Mouse (Mus musculus) heart, embryonic 12.5 days (tissue): ENCODE measurements around the gene Ifi211. TPM values are rescaled to one million over a fixed set of nuclear protein-coding genes. Genes with fewer than 3 reads are reported as not detected.
"Not testable (repeated sequence)": the region's sequence is repeated elsewhere in the genome, so short reads cannot be mapped to it uniquely, and the experiment has no call there.

Experiments
- ATAC-seq: fragments of 200-750 bp; cut with Nextera tagmentation; 2 replicates; pipeline ENCODE4 v1.8.0; 2017; ENCODE audit warnings: moderate TSS enrichment, moderate library complexity; ENCODE audit not compliant: insufficient number of reproducible peaks, low FRiP score
- H3K27ac ChIP-seq: fragments of 300-500 bp; sonication (generic); 2 replicates; pipeline ENCODE4 v1.5.1; 2016; ENCODE audit warnings: mild to moderate bottlenecking, moderate library complexity; ENCODE audit not compliant: poor library complexity, severe bottlenecking
- H3K27me3 ChIP-seq: fragments of 300-500 bp; sonication (generic); replicated peaks from 2 replicates; pipeline ENCODE4 v1.6.1; 2016; ENCODE audit warnings: mild to moderate bottlenecking, moderate library complexity
- H3K36me3 ChIP-seq: fragments of 300-500 bp; sonication (generic); 2 replicates; pipeline ENCODE4 v1.6.1; 2016; ENCODE audit warnings: mild to moderate bottlenecking, moderate library complexity
- H3K4me1 ChIP-seq: fragments of 300-500 bp; sonication (generic); replicated peaks from 2 replicates; pipeline ENCODE4 v1.6.1; 2016; ENCODE audit warnings: mild to moderate bottlenecking
- H3K4me2 ChIP-seq: fragments of 300-500 bp; sonication (generic); 2 replicates; pipeline ENCODE4 v1.6.1; 2016; ENCODE audit warnings: mild to moderate bottlenecking, moderate library complexity
- H3K4me3 ChIP-seq: fragments of 300-500 bp; sonication (generic); 2 replicates; pipeline ENCODE4 v1.5.1; 2016; ENCODE audit warnings: mild to moderate bottlenecking
- H3K9ac ChIP-seq: fragments of 300-500 bp; sonication (generic); 2 replicates; pipeline ENCODE4 v1.6.1; 2016; ENCODE audit warnings: mild to moderate bottlenecking, moderate library complexity
- H3K9me3 ChIP-seq: fragments of 300-500 bp; sonication (generic); replicated peaks from 2 replicates; pipeline ENCODE4 v1.6.1; 2016; ENCODE audit warnings: mild to moderate bottlenecking, moderate library complexity
- WGBS: fragments of 180-500 bp; shearing (Covaris S2); methylation state at CpG from one replicate; pipeline ENCODE4 v1.1.7; 2016; 5-methylcytosine and 5-hydroxymethylcytosine counted together
- polyA plus RNA-seq: library from polyadenylated mRNA; unstranded; fragments of >200 nt; fragmentation: Nextera tagmentation; extraction: Ambion mirVana; gene quantifications from 2 replicates; pipeline ENCODE4 v1.2.1, GENCODE M21; 2016

The Ifi211 gene
- polyA plus RNA-seq = 3.4 and 3.8 TPM in 2 replicates

DNA sequence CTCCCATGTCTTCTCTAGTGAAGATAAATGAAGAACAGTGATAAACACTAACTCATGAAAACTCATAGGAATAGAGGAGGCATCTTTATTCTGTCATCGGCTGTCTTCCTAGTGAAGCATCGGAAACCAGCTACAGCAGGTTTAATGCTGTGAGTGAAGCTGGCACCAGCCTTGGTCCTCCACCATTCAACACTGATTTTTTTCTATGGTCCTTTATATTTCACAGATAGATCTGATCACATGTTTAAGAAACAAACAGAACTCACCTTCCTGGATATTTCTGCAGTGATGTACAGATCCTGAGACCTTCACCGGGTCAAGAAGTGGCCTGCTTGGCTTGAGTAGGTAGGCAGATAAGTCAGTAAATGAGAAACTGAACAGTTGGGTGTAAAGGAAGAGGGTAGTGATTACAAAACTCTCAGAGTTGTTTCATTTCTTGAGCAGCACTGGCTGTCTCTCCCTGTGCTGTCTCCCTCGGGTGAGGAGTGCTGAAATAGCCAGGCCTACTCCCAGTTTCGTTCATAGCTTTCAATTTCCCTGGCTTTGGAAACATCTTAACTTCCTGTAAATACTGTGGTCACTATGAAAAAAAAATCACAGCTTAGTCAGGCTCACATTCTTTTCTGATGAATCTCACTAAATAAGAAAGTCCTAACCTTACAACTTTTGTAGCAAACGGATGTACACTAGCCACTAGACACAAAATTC is at the start of gene Ifi211:
Gene Ifi211, minus strand, starts transcription at position 499 of the 708 bp plus-strand sequence.
- H3K4me1 ChIP-seq, H3K9me3 ChIP-seq, H3K4me2 ChIP-seq, H3K36me3 ChIP-seq, H3K27ac ChIP-seq, ATAC-seq, H3K4me3 ChIP-seq, H3K27me3 ChIP-seq, H3K9ac ChIP-seq: not testable (repeated sequence)
- WGBS = 69% methylated on average over 6 of the region's 6 CpGs

- not testable (repeated sequence) for H3K9ac ChIP-seq, H3K27ac ChIP-seq, ATAC-seq, H3K27me3 ChIP-seq, H3K4me1 ChIP-seq, H3K4me2 ChIP-seq, H3K4me3 ChIP-seq, H3K9me3 ChIP-seq, H3K36me3 ChIP-seq
- 69% methylated on average over 1 of the region's 1 CpGs for WGBS
Observed at GRCm38 (mm10) chr1:173961491-173961890, 48.6 kb upstream of the Ifi211 start.

GRCm38 (mm10) chr1:173959998-173960397 is 47.2 kb upstream of the Ifi211 start:
- not testable (repeated sequence) for H3K27me3 ChIP-seq, H3K4me2 ChIP-seq, H3K9me3 ChIP-seq, H3K4me3 ChIP-seq, H3K36me3 ChIP-seq, H3K27ac ChIP-seq, H3K9ac ChIP-seq, ATAC-seq, H3K4me1 ChIP-seq
- 49% methylated on average over 3 of the region's 3 CpGs for WGBS

DNA sequence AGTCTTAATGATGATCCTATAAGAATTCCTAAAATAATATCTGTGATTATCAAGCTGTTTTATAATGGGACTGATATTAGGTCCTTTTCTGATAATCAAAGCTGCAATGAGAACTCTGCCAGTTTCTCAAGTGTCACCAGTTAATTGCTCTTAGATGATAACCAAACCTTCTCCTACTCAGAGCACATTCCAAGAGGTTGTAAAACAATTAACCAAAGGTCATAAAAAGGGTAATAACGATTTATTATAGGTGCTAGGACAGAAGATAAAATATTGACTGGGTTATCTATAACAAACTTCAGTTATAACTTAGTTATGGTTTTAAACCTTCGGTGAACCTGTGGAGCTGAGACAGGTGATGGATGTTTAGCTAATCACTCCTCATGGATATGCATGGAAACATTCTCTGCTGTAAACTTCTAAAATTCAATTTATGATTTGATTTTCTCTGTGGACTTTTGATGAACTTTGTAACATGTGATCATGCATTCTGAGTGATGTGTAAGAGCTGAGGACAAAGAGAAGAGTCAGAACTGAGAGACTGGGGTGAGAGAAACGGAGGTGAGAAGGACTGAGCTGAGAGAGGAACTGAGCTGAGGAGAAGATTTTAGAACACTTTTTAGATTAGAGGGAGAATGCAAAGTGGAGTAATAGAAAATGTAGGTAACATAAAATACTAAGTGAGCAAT is 43.1 kb upstream of the Ifi211 start:
- H3K36me3 ChIP-seq, H3K27me3 ChIP-seq, H3K27ac ChIP-seq, H3K4me2 ChIP-seq, H3K9me3 ChIP-seq, H3K4me3 ChIP-seq, H3K4me1 ChIP-seq, H3K9ac ChIP-seq, ATAC-seq: not testable (repeated sequence)
- 65% methylated on average over 3 of the region's 3 CpGs for WGBS

- 76% methylated on average over 2 of the region's 2 CpGs for WGBS
- H3K4me2 ChIP-seq = no peak overlapping the region
- no peaks in the 10 kb centered on the region for H3K27me3 ChIP-seq
- H3K4me3 ChIP-seq = no peak overlapping the region
- H3K4me1 ChIP-seq = no peaks in the 10 kb centered on the region
- H3K9me3 ChIP-seq = no peaks in the 10 kb centered on the region
- H3K9ac ChIP-seq = no peak overlapping the region
- H3K36me3 ChIP-seq = no peaks in the 10 kb centered on the region
- no peak for ATAC-seq
- H3K27ac ChIP-seq = no peak overlapping the region
Observed at GRCm38 (mm10) chr1:173955071-173955796, 42.4 kb upstream of the Ifi211 start.

DNA sequence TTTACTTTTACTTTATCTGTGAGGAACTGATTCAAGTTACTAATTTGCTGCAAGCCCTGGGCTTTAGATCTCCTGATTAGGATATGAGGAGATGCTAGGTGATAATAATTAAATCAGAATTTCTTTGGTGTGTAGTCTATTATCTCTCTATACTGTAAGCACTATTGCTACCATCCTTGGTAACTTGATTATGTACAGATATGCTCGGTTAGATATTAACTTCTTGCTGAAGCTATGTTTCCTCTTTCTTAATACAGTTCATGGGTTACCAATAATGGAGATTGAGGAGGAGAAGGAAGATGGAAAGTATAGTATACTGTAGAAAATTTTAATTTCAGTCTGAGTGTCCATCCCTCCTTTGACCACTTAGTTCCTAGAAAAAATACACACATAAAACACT is 40.7 kb upstream of the Ifi211 start:
- Histone ChIP-seq H3K27ac (no peak overlapping the region), H3K4me3 (no peak overlapping the region), H3K9me3 (no peaks in the 10 kb centered on the region), H3K9ac (no peak overlapping the region), H3K4me1 (no peaks in the 10 kb centered on the region), H3K27me3 (no peaks in the 10 kb centered on the region), H3K4me2 (no peak overlapping the region), H3K36me3 (no peaks in the 10 kb centered on the region)
- no peak for ATAC-seq
- WGBS = 70% methylated on average over 1 of the region's 1 CpGs

- H3K9me3 ChIP-seq, H3K36me3 ChIP-seq, H3K9ac ChIP-seq, H3K27me3 ChIP-seq, ATAC-seq, H3K4me3 ChIP-seq, H3K4me1 ChIP-seq, H3K27ac ChIP-seq, H3K4me2 ChIP-seq: not testable (repeated sequence)
- WGBS = 62% methylated on average over 2 of the region's 2 CpGs
Observed at GRCm38 (mm10) chr1:173949044-173949443, 36.2 kb upstream of the Ifi211 start.

GRCm38 (mm10) chr1:173942780-173943066 is 29.9 kb upstream of the Ifi211 start:
- not testable (repeated sequence) for H3K4me1 ChIP-seq, H3K27ac ChIP-seq, H3K36me3 ChIP-seq, H3K9ac ChIP-seq, H3K9me3 ChIP-seq, H3K4me3 ChIP-seq, H3K27me3 ChIP-seq, ATAC-seq, H3K4me2 ChIP-seq

DNA sequence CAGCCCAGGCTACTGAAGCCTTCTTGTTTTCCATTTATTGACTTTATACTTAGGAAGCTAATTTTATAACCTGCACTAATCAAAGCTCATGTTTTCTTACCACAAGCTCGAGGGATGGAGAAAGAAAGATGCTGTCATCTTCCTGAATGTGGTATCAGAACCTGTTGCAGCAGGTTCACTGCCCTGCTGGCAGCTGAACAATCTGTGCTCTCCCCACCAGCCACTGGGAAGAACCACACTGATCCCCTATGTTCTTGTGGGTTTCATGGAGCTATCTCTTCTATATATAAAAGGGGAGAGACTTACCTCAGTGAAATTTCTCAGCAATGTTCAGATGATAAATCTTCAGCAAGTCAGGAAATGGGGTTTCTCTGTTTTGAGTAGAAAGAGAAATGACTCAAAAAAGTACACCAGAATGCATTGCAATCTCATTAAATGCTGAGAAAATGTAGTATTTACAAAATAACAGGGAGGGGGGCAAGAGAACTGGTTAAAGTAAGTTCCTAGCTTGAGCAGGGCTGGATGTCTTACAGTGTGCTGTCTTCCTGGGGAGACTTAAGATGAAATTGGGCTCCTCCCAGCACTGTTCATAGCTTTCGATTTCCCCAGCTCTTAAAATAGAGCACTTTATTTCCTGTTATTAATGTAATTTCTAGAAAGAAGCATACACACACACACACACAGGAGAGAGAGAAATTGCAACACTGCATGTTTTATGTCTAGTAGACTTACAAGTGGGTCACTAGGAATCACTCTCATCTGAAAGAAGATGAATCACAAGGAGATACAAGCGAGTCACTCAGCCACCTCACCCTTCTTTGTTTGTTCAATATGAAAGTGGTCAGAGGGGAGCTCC is 29.3 kb upstream of the Ifi211 start, which contains the start of the genes Mndal and Ifi203:
Gene Mndal, minus strand, starts transcription at position 568 of the 856 bp plus-strand sequence.
Gene Ifi203, minus strand, starts transcription at position 749 of the 856 bp plus-strand sequence.
- 61% methylated on average over 3 of the region's 3 CpGs for WGBS
- H3K9ac ChIP-seq, ATAC-seq, H3K36me3 ChIP-seq, H3K4me1 ChIP-seq, H3K9me3 ChIP-seq, H3K27ac ChIP-seq, H3K27me3 ChIP-seq, H3K4me3 ChIP-seq, H3K4me2 ChIP-seq: not testable (repeated sequence)

GRCm38 (mm10) chr1:173941522-173941921 is 28.7 kb upstream of the Ifi211 start:
- not testable (repeated sequence) for H3K27me3 ChIP-seq, H3K27ac ChIP-seq, H3K9me3 ChIP-seq, H3K4me3 ChIP-seq, H3K4me2 ChIP-seq, ATAC-seq, H3K4me1 ChIP-seq, H3K9ac ChIP-seq, H3K36me3 ChIP-seq
- WGBS = 94% methylated on average over 2 of the region's 2 CpGs

DNA sequence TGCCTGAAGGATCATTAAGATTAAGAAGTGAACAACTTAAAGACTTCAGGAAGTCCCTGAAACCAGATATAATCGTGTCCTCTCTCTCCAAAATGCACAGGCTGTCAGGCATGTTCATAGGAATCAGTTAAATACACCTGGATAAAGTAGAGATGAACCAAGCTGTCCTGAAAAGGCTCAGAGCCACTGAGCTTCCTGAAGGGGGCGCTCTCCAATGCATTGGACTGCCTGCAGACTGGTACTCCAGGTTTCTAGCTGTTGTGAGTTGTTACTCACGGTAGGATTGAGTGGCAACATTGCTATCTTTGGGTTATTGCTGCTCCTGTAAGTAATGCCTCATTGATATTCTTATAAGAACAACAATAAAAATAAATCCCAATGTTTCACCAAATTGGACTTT is 6.4 kb upstream of the Ifi211 start:
- not testable (repeated sequence) for ATAC-seq

More for the DNA sequence above, 6.4 kb upstream of the Ifi211 start:
- H3K4me3 ChIP-seq, H3K4me2 ChIP-seq, H3K27me3 ChIP-seq, H3K9ac ChIP-seq, H3K27ac ChIP-seq, H3K4me1 ChIP-seq, H3K36me3 ChIP-seq, H3K9me3 ChIP-seq: not testable (repeated sequence)
- WGBS = 50% methylated on average over 3 of the region's 3 CpGs
